Mouse (Mus musculus) MN1 (cell line): Measurements from ENCODE around the gene Spats2.
A peak's percentile ranks its signal among the peaks of the same experiment; 100 is the strongest.

Experiments used
- DNase-seq: peaks from one replicate; pipeline ENCODE4 v3.0.0-alpha.2; 2016; ENCODE audit warnings: low spot score

The Spats2 gene

GRCm38 (mm10) chr15:99097840-99098492 is 27.8 kb upstream of the Spats2 start:
- peak; percentile 67 for DNase-seq

GRCm38 (mm10) chr15:99098493-99098861 is 27.2 kb upstream of the Spats2 start:
- DNase-seq, result peak; percentile 49

GRCm38 (mm10) chr15:99099139-99099556 is 26.6 kb upstream of the Spats2 start:
- peak; percentile 83 for DNase-seq

GRCm38 (mm10) chr15:99099984-99100383 is 25.7 kb upstream of the Spats2 start:
- DNase-seq, result no peak

- no peak for DNase-seq
Measured at GRCm38 (mm10) chr15:99105238-99105637, 20.5 kb upstream of the Spats2 start.

GRCm38 (mm10) chr15:99107866-99108265 is 17.9 kb upstream of the Spats2 start:
- DNase-seq, result no peak

- no peak for DNase-seq
Measured at GRCm38 (mm10) chr15:99111139-99111538, 14.6 kb upstream of the Spats2 start.

- no peak for DNase-seq
Measured at GRCm38 (mm10) chr15:99111809-99112208, 13.9 kb upstream of the Spats2 start.

GRCm38 (mm10) chr15:99112843-99113395 is 12.8 kb upstream of the Spats2 start:
- no peak for DNase-seq

GRCm38 (mm10) chr15:99113396-99113975 is 12.2 kb upstream of the Spats2 start:
- DNase-seq, result no peak

GRCm38 (mm10) chr15:99114312-99115064 is 11.2 kb upstream of the Spats2 start:
- no peak for DNase-seq

- DNase-seq, result no peak
Measured at GRCm38 (mm10) chr15:99115065-99115423, 10.7 kb upstream of the Spats2 start.

GRCm38 (mm10) chr15:99116539-99116938 is 9.2 kb upstream of the Spats2 start:
- no peak for DNase-seq

GRCm38 (mm10) chr15:99120814-99121213 is 4.9 kb upstream of the Spats2 start:
- DNase-seq, result no peak

GRCm38 (mm10) chr15:99122642-99123041 is 3.1 kb upstream of the Spats2 start:
- DNase-seq, result peak; percentile 36

GRCm38 (mm10) chr15:99126081-99126815 is 532 bp downstream of the Spats2 start:
- DNase-seq, result peak; percentile 98

- peak; percentile 51 for DNase-seq
Measured at GRCm38 (mm10) chr15:99126816-99127365, 1.2 kb downstream of the Spats2 start.

- no peak for DNase-seq
Measured at GRCm38 (mm10) chr15:99127851-99128522, 2.3 kb downstream of the Spats2 start.

- no peak for DNase-seq
Measured at GRCm38 (mm10) chr15:99129441-99129840, 3.7 kb downstream of the Spats2 start.

- DNase-seq, result no peak
Measured at GRCm38 (mm10) chr15:99129956-99130910, 4.5 kb downstream of the Spats2 start.
